Mouse (Mus musculus) urinary bladder, postnatal 0 days (tissue): Measurements from ENCODE around the gene Nxpe4. TPM values are rescaled to one million over a fixed set of nuclear protein-coding genes. Genes with fewer than 3 reads are reported as not detected.

ENCODE experiments used
- polyA plus RNA-seq: library from polyadenylated mRNA; unstranded; fragments of >200 nt; fragmentation: Nextera tagmentation; extraction: Ambion mirVana; gene quantifications from 2 replicates; pipeline ENCODE4 v1.2.1, GENCODE M21; 2015

Gene Nxpe4
- 3.7 TPM in 2 replicates for polyA plus RNA-seq

DNA sequence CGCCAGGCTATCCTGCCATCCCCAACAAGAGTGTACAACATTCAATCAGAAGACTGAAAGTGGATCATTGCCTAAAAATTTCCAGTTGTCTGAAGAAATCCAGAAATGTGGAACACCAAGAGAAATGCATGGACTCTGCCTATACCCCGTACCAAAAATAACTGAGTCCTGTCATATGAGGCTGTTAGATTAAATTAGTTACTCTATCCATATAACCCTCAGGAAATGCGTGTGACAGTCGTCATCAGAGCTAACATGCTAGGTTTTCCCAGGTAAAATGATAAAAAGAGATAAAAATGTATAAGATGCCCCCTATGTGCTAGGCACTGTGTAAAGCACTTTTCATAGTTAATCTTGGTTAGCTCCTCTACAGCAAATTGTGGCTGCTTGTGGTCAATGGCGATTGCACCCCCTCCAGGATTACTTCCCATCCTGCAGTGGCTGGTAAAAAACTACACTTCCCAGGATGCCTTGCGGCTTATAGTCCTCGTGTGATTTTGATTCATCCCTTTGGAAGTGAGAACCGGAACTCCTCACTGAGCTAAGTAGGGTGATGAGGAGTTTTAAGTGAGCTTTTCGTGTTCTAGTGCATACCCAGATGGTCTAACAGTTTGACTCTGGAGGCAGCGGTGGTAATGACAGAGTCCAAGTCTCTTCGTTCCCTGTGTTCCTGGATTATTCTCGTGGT is at the start of gene Nxpe4:
TSS of gene Nxpe4 (plus strand) at position 519 of the 688 bp plus-strand sequence.

DNA sequence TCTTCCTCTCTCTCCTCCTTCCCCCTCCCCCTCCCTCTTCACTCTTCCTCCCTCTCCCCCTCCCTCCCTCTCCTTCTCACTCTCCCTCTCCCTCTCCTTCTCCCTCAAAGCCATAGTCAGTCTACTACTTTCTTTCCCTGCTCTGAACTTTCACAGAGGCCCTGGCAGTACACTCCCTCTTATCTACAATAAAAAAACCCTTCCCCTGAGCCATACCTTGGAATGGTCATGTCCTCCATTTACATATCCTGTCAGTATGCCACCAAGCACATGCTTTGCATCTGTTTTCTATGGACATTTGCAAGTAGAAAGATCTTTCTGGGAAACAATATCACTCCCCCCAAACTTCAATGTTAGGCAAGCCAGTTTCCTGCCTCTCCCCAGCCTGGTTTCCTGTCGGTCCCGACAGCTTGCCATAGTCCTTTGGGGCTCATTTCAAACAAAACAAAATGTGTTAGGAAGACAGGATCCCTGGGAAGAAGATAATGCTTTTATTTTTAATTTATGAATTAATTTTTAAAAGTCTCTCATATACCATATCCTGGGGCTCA is 191.4 kb downstream of the Nxpe4 start, which contains the start of gene Nxpe2:
TSS of gene Nxpe2 (minus strand) at position 307 of the 551 bp plus-strand sequence.

Other genes with a start within 250 kb of the Nxpe4 start
- gene Nxpe2, start 191.4 kb downstream of the Nxpe4 start, polyA plus RNA-seq = 1.2 and 2.6 TPM in 2 replicates